Mouse (Mus musculus) heart, embryonic 14.5 days (tissue): ENCODE results near the gene Homer3. TPM values are rescaled to one million over a fixed set of nuclear protein-coding genes. Genes with fewer than 3 reads are reported as not detected.
A peak's percentile ranks its signal among the peaks of the same experiment; 100 is the strongest.

Experiments used
- ATAC-seq: fragments of 200-750 bp; cut with Nextera tagmentation; 2 replicates; pipeline ENCODE4 v1.8.0; 2017; ENCODE audit warnings: low read depth, moderate TSS enrichment; ENCODE audit not compliant: insufficient number of reproducible peaks, insufficient read depth, low FRiP score
- H3K27ac ChIP-seq, 2 experiments: fragments of 200-500 bp in 1 of 2; fragments of 300-500 bp in 1 of 2; sonication (generic) in 1 of 2; replicated peaks in 1 of 2; 2 replicates each; pipeline ENCODE4 v1.5.1; 2012 to 2014; ENCODE audit warnings: low read depth in 2 of 2, low read length in 2 of 2, control low read depth in 1 of 2, mild to moderate bottlenecking in 1 of 2, mixed read lengths in 1 of 2; ENCODE audit not compliant: control insufficient read depth in 1 of 2, insufficient read depth in 1 of 2
- H3K27me3 ChIP-seq: fragments of 300-500 bp; sonication (generic); 2 replicates; pipeline ENCODE4 v1.6.1; 2014; ENCODE audit warnings: mild to moderate bottlenecking, low read length, control low read depth; ENCODE audit not compliant: control insufficient read depth, insufficient read depth
- H3K36me3 ChIP-seq: fragments of 300-500 bp; sonication (generic); 2 replicates; pipeline ENCODE4 v1.6.1; 2014; ENCODE audit warnings: mild to moderate bottlenecking, control low read depth, low read length, mixed read lengths; ENCODE audit not compliant: control insufficient read depth, insufficient read depth
- H3K4me1 ChIP-seq, 2 experiments: fragments of 200-500 bp in 1 of 2; fragments of 300-500 bp in 1 of 2; sonication (generic) in 1 of 2; 2 replicates each; pipeline ENCODE4 v1.6.1; 2012 to 2014; ENCODE audit warnings: low read length in 2 of 2, control low read depth in 1 of 2, mixed read lengths in 1 of 2; ENCODE audit not compliant: control insufficient read depth in 2 of 2, insufficient read depth in 2 of 2
- H3K4me2 ChIP-seq: fragments of 300-500 bp; sonication (generic); 2 replicates; pipeline ENCODE4 v1.6.1; 2014; ENCODE audit warnings: mild to moderate bottlenecking, low read length
- H3K4me3 ChIP-seq, 2 experiments: fragments of 200-500 bp in 1 of 2; fragments of 300-500 bp in 1 of 2; sonication (generic) in 1 of 2; 2 replicates each; pipeline ENCODE4 v1.5.1; 2012 to 2014; ENCODE audit warnings: low read length in 2 of 2, mild to moderate bottlenecking in 2 of 2, control low read depth in 1 of 2, low read depth in 1 of 2, moderate library complexity in 1 of 2; ENCODE audit not compliant: control insufficient read depth in 1 of 2, insufficient read depth in 1 of 2
- H3K9ac ChIP-seq: fragments of 300-500 bp; sonication (generic); 2 replicates; pipeline ENCODE4 v1.6.1; 2014; ENCODE audit warnings: mild to moderate bottlenecking, low read length
- H3K9me3 ChIP-seq: fragments of 300-500 bp; sonication (generic); 2 replicates; pipeline ENCODE4 v1.6.1; 2016; ENCODE audit warnings: low read length, control low read depth; ENCODE audit not compliant: control insufficient read depth
- WGBS: fragments of 180-500 bp; shearing (Covaris S2); extraction: QIAGEN DNeasy Blood & Tissue Kit; methylation state at CpG from one replicate; pipeline ENCODE4 v1.1.7; 2014; 5-methylcytosine and 5-hydroxymethylcytosine counted together
- polyA plus RNA-seq: library from polyadenylated mRNA; unstranded; fragments of >200 nt; fragmentation: Nextera tagmentation; extraction: Ambion mirVana; gene quantifications from 2 replicates; pipeline ENCODE4 v1.2.1, GENCODE M21; 2014

Homer3 gene
- polyA plus RNA-seq, 1 experiment from 2014 or later: 25.0 TPM

DNA sequence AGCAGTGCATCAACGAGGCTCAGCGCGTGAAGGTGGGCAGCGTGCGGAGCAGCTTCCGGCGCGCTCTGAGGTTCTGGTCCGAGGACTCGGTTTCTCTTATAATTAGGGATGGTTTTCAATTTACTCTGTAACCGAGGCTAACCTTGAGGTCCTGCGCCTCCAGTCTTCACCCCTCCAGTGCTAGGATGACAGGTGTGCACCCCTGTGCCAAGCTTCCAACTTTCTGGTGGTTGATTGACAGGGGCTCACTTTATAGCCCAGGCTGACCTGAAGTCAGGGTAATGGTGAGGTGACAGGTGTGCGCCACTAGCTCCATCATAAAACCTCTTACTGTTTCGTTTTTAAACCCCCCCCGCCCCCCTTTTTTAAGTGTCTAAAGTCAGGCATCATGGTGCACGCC, 20.3 kb downstream of the Homer3 start:
- Histone ChIP-seq H3K27ac (peak overlapping the region; percentile 60 to 77), H3K9me3 (no peaks in the 10 kb centered on the region), H3K9ac (peak overlapping the region; percentile 98), H3K36me3 (peaks cover 61% of the 10 kb centered on the region), H3K4me2 (peak overlapping the region; percentile 95), H3K4me1 (peaks cover 8 to 17% of the 10 kb centered on the region in 2 experiments), H3K4me3 (peak overlapping the region; percentile 92 to 96), H3K27me3 (no peaks in the 10 kb centered on the region)
- 4% methylated on average over 16 of the region's 16 CpGs for WGBS
- ATAC-seq: no peak; the same call in 1 of the 2 replicates

- ATAC-seq: no peak
- 38% methylated on average over 2 of the region's 2 CpGs for WGBS
- H3K4me3 ChIP-seq: no peak overlapping the region
- H3K27me3 ChIP-seq: no peaks in the 10 kb centered on the region
- H3K9ac ChIP-seq: no peak overlapping the region
- no peak overlapping the region for H3K27ac ChIP-seq
- H3K4me1 ChIP-seq: no peaks in the 10 kb centered on the region
- H3K9me3 ChIP-seq: no peaks in the 10 kb centered on the region
- H3K4me2 ChIP-seq: no peak overlapping the region
- peaks cover 93% of the 10 kb centered on the region for H3K36me3 ChIP-seq
Measured at GRCm38 (mm10) chr8:70309311-70309710, 26.7 kb downstream of the Homer3 start.

DNA sequence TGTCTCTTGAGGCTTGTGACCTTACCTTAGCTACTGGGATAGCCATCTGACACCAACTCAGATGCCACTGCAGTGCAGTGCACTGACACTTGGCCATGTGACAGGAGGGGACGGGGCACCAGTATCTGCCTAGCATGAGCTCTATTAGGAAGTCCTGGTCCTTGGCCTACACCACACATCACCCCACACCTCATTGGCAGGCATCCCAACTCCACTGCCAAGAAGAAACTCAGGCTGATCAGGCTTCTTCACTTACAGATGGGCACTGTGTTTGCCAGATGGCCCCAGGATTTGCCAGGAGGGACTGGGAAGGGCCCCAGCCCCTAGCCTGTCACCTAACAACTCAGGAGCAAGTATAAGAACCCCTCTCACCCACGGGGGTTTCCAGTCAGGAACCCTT, 30.8 kb downstream of the Homer3 start:
- Histone ChIP-seq H3K4me2 (no peak overlapping the region), H3K9ac (no peak overlapping the region), H3K27ac (no peak overlapping the region), H3K9me3 (no peaks in the 10 kb centered on the region), H3K4me3 (no peak overlapping the region), H3K4me1 (peaks cover 14 to 20% of the 10 kb centered on the region in 2 experiments), H3K27me3 (peaks cover 5% of the 10 kb centered on the region; the same call in 1 of the 2 replicates), H3K36me3 (peaks cover 52% of the 10 kb centered on the region)
- 62% methylated on average over 2 of the region's 2 CpGs for WGBS
- ATAC-seq: no peak

- Histone ChIP-seq H3K9me3 (no peaks in the 10 kb centered on the region), H3K9ac (peak within 1 kb of the TSS; percentile 72), H3K27ac (0 out of 4 replicates have a peak within 1 kb of the TSS, but pooled peaks of 1 of the 2 experiments have one; percentile 8), H3K27me3 (peaks cover 5% of the 10 kb centered on the region; the same call in 1 of the 2 replicates), H3K36me3 (peaks cover 29% of the 10 kb centered on the region), H3K4me1 (peaks cover 14 to 20% of the 10 kb centered on the region in 2 experiments), H3K4me2 (peak within 1 kb of the TSS; percentile 80), H3K4me3 (peak within 1 kb of the TSS; percentile 57 to 64)
- 3% methylated on average over 62 of the region's 66 CpGs for WGBS
- peak; percentile 66 for ATAC-seq
Measured at GRCm38 (mm10) chr8:70315624-70316510, 33.2 kb downstream of the Homer3 start, which contains the start of gene Cers1. TSS of gene Cers1 (plus strand) at chr8:70315775.

DNA sequence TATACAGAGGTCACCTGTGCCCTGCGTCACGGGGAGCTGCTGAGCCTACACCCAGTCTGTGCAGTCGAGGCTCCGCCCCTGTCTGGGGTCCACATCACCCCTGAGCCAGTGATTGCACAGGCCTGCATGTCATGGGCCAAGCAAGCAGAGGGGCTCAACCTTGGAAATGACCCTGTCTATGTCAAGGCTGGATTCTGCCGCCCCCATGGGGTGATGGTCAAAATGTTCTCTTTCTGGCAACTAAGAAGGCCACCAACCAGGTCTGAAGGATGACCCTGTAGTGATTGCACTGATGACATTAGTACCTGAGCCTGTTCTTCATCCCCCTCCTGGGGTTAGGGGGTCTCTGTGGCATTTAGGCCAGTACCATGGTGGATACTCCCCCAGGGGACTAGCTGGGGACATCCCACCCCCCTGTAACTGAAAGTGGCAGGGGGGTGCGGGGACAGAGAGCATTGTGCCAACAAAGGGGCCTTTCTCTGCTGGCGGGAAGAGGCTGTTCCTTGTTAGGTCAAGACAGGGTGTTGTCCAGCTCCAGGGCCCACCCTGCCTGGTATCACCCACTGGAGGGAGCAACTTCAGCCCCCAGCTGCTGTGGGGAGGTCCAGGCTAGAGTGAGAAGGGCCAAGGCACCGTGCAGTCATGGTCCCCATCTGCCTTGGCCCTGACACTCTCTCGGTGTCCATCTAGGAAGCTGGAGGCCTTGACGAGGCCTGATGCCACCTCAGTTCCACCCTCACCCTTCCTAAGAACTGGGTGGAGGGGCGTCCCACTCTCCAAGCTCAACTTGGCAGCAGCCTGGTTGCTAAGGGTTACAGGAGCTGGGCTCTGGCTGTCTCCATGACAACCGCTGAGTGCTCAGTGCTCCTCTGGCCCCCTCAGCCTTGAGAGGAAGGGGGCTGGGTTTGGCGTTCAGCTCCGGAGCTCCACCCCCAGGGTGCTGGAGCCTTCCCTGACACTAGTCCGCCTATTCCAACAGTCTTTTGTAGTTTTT, 34.2 kb downstream of the Homer3 start:
- H3K4me2 ChIP-seq: peak overlapping the region; percentile 80
- H3K9ac ChIP-seq: no peak overlapping the region
- no peak overlapping the region for H3K27ac ChIP-seq
- peak; percentile 24 for ATAC-seq
- peak overlapping the region; percentile 57 to 64; a peak in 3 of 4 replicates for H3K4me3 ChIP-seq
- peaks cover 19% of the 10 kb centered on the region for H3K36me3 ChIP-seq
- H3K27me3 ChIP-seq: peaks cover 5% of the 10 kb centered on the region; the same call in 1 of the 2 replicates
- no peaks in the 10 kb centered on the region for H3K9me3 ChIP-seq
- H3K4me1 ChIP-seq: peaks cover 14 to 20% of the 10 kb centered on the region in 2 experiments
- WGBS: 22% methylated on average over 15 of the region's 15 CpGs

DNA sequence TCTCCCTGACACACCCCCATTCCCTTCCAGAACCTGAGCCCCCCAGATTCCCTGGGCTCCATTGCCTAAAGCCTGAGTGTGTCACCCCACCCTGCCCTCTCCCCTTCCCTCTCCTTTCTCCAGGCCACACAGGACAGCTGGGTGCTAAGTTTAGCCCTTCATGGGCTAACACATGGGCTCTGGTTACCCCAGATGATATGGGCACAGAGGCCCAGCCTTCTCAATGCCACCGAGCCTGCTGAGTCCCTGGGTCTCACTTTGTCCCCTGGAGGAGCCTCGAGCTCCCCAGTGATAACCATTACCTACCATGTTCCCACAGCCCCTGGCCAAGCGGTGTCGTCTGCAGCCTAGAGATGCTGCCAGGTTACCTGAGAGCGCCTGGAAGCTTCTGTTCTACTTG, 35.2 kb downstream of the Homer3 start:
- Histone ChIP-seq H3K4me3 (no peak overlapping the region), H3K4me1 (peaks cover 14 to 20% of the 10 kb centered on the region in 2 experiments), H3K27ac (no peak overlapping the region), H3K9ac (no peak overlapping the region), H3K4me2 (no peak overlapping the region), H3K9me3 (no peaks in the 10 kb centered on the region), H3K27me3 (peaks cover 5% of the 10 kb centered on the region; the same call in 1 of the 2 replicates), H3K36me3 (peaks cover 9% of the 10 kb centered on the region)
- no peak for ATAC-seq
- WGBS: 80% methylated on average over 5 of the region's 5 CpGs

DNA sequence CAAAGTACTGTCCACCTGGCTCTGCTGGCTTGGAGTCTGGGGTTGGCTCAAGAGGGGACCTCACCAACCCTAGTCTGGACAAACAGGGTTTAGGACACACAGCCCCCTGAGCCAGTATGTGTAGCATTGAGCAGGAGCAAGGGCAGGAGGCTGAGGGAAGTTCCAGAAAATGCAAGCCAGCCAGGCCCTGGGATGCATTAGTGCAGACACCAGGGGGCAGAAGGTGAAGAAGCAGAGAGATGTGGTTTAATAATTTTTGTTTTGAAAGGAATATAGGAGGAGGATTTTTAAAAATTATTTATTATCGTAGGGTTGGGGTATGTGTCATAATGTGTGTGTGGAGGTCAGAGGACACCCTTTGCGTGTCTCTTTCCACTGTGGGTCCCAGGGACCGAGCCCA, 41.1 kb downstream of the Homer3 start:
- ATAC-seq: no peak
- no peak overlapping the region for H3K27ac ChIP-seq
- H3K4me3 ChIP-seq: no peak overlapping the region
- H3K36me3 ChIP-seq: no peaks in the 10 kb centered on the region
- H3K9me3 ChIP-seq: no peaks in the 10 kb centered on the region
- H3K27me3 ChIP-seq: no peaks in the 10 kb centered on the region
- no peak overlapping the region for H3K9ac ChIP-seq
- 90% methylated on average over 3 of the region's 3 CpGs for WGBS
- H3K4me2 ChIP-seq: no peak overlapping the region
- no peaks in the 10 kb centered on the region for H3K4me1 ChIP-seq
